Mouse (Mus musculus) kidney, postnatal 25 days (tissue): Measurements from ENCODE around the gene Lasp1.

Experiments used
- DNase-seq, 2 experiments: peaks; one replicate each; pipeline ENCODE4 v3.0.0; 2021; ENCODE audit warnings: mixed read lengths in 2 of 2

Lasp1 gene

GRCm38 (mm10) chr11:97797369-97798082, 1.3 kb upstream of the Lasp1 start:
- DNase-seq = no peak

DNA sequence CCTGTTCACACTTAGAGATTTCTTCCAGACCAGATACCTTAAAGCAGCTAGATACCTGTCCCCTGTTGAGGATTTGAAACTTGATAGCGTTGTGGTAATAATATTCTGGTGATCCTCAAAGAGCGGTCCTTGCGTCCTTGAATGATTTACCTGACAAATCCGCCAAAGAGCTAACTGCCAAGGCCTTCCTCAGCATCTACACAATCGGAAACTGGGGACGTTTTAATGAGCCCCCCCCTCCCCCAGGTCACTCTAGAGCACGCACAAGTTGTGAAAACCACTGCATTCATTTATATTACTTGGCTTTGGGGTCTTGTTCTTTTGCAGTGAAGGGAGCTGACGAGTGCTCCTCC, 741 bp upstream of the Lasp1 start:
- no peak for DNase-seq

- DNase-seq = peak; percentile 85 to 90
Measured at GRCm38 (mm10) chr11:97799146-97799993, 570 bp downstream of the Lasp1 start.

- peak; percentile 83 to 93 for DNase-seq
Measured at GRCm38 (mm10) chr11:97799994-97800690, 1.3 kb downstream of the Lasp1 start.

- DNase-seq = peak; percentile 86 to 90
Measured at GRCm38 (mm10) chr11:97800691-97801408, 2.0 kb downstream of the Lasp1 start.

- peak; percentile 84 to 86 for DNase-seq
Measured at GRCm38 (mm10) chr11:97801409-97802193, 2.8 kb downstream of the Lasp1 start.

GRCm38 (mm10) chr11:97802194-97802470, 3.3 kb downstream of the Lasp1 start:
- no peak for DNase-seq

DNA sequence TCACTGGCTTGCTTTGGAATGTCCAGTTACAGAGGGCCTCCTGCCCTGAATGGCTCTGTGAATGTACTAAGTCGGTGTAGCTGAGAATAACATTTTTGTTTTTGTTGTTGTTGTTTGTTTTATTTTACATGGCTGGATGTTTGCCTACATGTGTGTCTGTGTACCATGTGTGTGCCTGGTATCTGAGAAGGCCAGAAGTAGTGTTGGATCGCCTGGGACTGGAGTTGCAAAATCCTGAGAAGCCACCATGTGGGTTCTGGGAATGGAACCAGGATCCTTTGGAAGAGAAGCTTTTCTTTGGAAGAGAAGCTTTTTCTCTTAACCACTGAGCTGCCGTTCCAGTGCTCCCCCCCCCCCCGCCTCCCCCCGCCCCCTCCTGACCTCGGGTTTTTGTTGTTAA, 3.7 kb downstream of the Lasp1 start:
- no peak for DNase-seq

DNA sequence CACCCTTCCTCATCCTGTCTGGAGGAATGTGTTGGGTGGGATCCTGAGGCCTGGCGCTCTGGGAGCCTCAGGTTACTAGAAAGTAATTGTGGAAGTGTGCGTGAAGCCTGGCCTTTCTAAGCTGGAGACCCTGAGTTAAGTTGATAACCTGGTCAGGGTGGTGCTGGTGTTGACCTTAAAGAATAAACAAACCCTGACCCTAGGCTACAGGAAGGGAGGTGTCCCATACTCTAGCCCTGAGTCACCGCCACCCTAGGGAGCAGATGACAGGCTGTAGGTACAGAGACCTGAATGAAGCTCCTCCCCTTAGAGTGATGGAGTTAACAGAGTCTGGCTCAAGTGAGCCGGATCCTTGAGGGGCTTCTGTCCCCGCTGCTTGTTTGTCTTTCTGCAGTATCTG, 5.0 kb downstream of the Lasp1 start:
- DNase-seq = no peak

- peak; percentile 62 to 68 for DNase-seq
Measured at GRCm38 (mm10) chr11:97804841-97805661, 6.3 kb downstream of the Lasp1 start.

DNA sequence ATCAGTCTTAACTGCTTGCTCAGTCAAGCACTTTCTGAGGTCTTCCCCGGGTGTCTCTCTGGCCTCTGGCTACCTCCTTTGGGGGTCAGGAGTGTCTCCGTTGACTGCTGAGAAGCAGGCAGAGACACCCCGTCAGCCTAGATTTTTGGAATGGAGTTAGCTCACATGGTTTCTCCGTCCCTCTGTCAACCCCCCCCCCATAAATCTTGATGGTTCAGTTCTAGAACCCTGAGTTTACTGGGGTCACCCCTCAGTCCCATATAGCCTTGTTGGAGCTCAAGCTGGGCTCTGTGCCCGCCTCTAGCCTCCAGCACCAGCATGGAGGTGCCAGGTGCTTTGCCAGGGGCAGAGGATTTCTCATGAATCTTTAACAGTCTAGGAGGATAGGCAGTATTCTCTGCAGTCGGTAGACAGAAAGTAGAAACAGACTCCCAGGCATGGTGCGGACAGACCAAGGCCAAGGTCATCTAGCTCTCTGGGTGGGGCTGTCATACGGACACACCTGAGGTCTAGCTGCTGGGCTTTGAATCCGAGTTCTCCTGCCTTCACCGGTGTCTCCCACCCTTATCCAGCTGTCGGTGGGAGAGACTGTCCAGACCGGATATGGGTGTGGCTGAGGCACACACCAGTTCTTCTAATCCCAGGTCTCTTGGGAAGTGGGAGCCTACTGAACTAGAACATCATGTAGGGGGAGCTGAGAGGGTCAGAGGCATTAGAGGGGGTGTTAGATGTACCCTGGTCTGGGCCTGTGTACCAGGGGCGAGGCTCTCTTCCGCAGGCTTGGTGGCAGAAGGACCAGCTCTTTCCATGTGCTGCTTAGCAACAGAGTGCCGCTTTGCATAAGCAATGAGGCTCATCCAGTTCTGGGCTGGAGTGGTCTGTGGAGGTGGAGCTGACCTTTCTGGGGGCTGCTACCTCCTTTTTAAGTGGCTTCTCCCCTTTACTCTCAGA, 7.1 kb downstream of the Lasp1 start:
- DNase-seq = peak in 1 of 2 experiments; percentile 64

DNA sequence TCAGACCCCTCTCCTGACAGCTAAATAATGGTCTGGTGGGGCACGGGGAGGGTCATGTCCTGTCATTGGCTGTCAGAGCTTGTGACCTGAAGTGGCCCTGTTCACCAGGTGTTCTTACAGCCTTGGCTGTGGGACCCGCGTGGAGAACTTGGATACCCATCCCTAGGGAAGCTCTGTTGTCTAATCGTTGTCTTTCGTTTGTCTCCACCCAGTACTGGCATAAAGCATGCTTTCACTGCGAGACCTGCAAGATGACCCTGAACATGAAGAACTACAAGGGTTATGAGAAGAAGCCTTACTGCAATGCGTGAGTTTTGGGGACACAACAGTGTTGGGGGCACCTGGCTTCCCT, 7.8 kb downstream of the Lasp1 start:
- no peak for DNase-seq

DNA sequence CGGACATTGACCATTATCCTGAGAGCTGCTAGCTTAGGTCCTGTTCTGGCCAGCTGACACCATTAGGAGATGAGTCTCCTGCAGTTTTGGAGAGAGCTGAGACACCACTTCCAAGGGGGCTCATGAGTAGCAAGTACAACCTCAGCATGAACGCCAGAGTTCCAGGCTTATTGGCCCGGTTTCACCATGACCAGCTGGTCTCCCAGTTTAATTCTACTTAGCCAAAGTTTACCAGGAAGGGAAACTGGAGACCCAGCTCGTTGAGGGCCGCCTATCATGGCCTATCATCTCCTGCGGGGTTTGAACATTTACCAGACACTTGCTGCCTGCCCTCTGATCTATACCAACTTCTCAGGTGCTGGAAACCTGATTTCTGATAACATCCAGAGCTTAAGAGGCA, 8.8 kb downstream of the Lasp1 start:
- DNase-seq = no peak

DNA sequence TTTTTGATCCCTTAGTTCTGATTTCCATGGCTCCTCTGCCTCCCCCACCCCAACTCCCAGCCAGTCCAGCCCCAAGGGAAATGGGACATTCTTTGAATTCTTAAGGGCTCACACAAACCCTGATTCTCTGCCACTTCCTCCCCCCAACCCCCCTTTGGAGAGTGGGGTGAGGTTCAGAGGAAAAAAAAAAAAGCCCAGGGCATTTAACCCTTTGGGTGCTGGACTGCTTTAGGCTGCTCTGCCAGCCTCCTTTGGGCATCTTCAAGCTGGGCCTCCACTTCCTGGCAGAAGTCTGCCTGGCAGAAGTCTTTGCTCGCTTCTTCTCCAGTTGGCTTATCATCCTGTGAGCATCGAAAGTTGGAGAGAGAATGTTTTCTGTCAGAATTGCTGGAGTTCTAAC, 9.3 kb downstream of the Lasp1 start:
- peak; percentile 75 to 79 for DNase-seq

DNA sequence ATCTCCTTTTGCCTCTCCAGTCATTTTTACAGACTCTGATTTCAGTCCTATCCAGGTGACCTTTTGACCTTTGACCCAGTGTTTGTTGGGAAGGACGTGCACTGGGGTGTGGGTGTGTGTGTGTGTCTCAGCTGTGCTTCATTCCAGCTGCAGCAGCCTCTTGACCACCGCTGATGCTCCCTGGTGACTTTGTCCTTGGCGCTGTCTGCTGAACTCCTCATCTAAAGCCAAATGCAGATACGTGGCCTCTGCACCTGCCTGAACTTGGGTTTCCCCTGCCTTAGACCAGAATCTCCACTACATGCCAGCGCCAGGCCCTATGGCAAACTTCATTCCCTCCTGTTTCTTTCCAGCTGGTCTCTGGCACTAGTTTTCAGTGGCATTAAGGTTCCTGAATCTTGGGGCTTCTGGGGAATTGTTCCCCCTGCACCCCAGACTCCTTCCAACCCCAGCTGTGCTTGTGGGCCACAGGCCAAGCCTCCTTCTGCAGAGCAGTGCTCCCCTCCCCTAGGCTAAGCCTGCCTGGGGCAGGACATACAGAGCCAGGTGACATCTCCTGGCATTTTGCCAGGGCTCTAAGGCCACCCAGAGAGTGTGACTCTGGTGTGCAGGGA, 9.9 kb downstream of the Lasp1 start:
- DNase-seq = peak; percentile 63 to 80

DNA sequence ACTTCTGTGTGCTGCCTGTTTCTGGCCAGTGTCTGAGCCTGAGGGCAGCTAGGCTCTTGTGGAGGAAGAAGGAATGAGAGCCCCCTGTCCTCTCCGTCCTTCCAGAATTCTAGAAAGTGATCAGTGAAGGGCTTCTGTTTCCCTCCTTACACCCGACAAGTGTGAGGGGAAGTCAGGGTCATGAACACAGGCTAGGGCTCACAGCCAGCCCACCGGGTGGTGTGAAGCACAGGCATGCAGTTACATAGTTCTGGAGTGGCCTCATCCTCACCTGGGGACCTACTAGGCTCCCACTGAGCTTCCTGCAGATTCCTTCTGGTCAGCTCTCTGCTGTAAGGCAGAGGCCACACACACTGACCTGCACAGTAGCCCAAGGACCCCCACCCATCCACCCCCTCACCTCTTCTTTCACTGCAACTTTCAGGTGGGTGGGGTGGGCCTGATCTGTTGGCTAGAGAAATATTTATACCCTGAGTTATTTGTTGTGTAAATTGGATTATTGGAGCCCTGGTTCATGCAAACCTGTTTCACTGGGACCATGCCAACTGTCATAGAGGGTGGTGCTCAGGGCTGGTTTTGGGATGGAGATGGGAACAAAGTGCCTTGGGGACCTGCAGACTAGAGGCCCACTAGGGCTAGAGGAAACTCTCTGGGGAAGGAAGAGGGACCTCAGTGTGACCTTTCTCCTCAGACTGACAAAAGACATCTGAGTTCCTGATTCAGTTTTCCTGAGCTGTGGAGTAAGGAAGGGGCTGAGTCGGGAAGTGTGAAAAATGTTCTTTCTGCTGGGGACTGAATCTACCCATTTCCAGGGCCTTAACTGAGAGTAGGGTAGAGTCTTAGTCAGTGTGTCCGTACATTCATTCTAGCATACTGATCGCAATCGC, 10.7 kb downstream of the Lasp1 start:
- peak in 1 of 2 experiments; percentile 43 for DNase-seq

DNA sequence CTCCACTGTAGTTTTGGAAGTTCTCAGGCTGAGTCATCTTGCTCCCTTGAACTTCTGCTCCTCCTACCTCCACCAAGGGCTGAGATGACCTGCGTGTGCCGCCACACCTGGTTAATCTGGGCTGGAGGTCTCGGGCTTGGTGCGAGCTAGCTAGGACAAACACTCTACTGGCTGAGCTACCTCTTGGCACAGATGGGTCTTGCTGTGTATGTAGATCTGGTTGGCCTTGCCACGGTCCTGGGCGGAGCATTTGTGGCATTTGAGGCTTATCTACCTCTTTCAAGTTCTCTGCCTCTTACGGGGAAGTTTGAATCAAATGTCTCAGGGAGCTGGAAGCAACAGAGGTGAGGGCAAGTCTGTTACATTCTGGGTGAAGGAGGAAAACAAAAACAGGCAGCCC, 11.6 kb downstream of the Lasp1 start:
- peak; percentile 47 to 80 for DNase-seq

GRCm38 (mm10) chr11:97810970-97811369, 12.2 kb downstream of the Lasp1 start:
- DNase-seq = no peak
